Mouse (Mus musculus): ENCODE data around the gene Slc6a16.

DNA sequence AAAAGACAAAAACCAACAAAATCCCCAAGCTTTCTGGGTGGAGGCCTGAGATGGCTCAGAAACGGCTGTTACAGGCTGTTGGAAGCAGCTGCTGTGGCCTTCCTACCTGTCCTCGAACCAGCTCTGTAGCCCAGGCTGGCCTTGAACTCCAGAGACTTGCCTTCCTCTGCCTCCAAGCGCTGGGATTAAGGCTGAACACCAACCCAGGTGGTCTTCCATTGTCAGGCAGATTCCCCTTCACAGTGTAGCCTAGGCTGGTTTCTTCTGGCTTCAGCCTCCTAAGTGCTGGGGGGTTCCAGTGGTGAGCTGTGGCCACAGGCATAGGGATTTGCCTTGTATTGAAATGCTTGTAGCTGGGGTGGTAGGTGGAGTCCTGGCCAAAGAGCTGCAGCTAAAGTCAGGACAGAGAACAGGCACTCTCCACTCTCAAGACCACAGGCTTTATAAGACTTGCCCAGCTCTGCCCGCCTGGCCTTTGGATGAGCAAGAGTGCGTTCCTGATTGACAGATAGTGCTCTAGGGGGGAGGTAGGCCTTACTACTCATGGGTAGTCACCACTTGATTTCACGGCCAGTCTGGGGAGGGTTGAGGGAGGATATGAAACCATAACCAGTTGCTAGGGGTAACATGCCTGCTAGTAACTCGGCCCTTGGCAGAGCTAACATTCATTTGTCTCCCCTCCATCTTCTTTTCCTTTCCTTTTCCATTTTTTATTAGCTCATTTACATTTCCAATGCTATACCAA, 11.3 kb upstream of the Slc6a16 start:
- no peak for TF ChIP-seq CTCF (IDR thresholded peaks at IDR 0.05; ENCODE audit: low read depth)
- no peak for TF ChIP-seq EP300 (IDR thresholded peaks at IDR 0.05; ENCODE audit: low read depth)
